Comparison of ENCODE assay signal across 11 mouse cellular contexts in the genomic region with DNA sequence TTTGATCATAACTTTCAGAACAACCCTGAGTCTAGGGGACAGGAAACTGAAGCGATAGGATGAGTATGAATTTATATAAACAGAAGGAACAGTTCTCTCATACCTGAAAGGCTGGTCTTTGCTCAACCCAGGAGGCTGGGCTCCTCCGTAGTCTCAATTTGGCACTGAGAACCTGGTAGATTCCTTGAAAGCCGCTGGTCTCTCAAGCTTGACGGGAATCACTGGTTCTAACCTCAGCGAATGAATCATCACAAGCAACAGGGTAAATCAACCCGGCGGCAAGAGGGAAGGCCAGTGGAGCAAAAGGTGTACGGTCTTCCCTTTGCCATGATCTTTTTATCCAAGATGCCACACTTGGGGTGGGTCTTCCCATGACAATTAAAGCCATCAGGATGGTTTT. TPM values are rescaled to one million over a fixed set of nuclear protein-coding genes. Genes with fewer than 3 reads are reported as not detected.
"Had no signal": no experiment of that assay in that cellular context is flagged by ENCODE, and none has a peak within 500 bp of the region (broad histone marks: within the 10 kb centered on the region; RNA-seq: fewer than 3 reads in every experiment).

No protein-coding gene starts in this region.

- H3K4me3 ChIP-seq: limb, embryonic 13.5 days; midbrain, embryonic 13.5 days had no signal

- H3K9me3 ChIP-seq: limb, embryonic 13.5 days; midbrain, embryonic 13.5 days had no signal

- H3K27me3 ChIP-seq: limb, embryonic 13.5 days; midbrain, embryonic 13.5 days had no signal

- ATAC-seq: intestine, embryonic 16.5 days; midbrain, embryonic 13.5 days had no signal

- H3K36me3 ChIP-seq: limb, embryonic 13.5 days; midbrain, embryonic 13.5 days had no signal

- H3K4me2 ChIP-seq: limb, embryonic 13.5 days; midbrain, embryonic 13.5 days had no signal

- H3K27ac ChIP-seq: liver, embryonic 14.5 days had no signal

- H3K9ac ChIP-seq: limb, embryonic 13.5 days; liver, embryonic 14.5 days; midbrain, embryonic 13.5 days had no signal

- DNase-seq: layer of hippocampus, adult 9-11 months; layer of hippocampus, postnatal 36 days; lung, adult 18-20 months; right cerebral cortex, postnatal 14 days; thymus, postnatal 4 days had no signal

RNA-seq across cellular contexts. Expression of a gene that starts 25.7 kb away (rescaled TPM):
- polyA plus RNA-seq: liver, adult 2 months; small intestine, adult 2 months had no signal
